Mouse (Mus musculus): ENCODE measurements around the gene Ciapin1. TPM values are rescaled to one million over a fixed set of nuclear protein-coding genes. Genes with fewer than 3 reads are reported as not detected.

The Ciapin1 gene
- polyA plus RNA-seq, 1 experiment from 2014 or later, result 72.2 TPM

DNA sequence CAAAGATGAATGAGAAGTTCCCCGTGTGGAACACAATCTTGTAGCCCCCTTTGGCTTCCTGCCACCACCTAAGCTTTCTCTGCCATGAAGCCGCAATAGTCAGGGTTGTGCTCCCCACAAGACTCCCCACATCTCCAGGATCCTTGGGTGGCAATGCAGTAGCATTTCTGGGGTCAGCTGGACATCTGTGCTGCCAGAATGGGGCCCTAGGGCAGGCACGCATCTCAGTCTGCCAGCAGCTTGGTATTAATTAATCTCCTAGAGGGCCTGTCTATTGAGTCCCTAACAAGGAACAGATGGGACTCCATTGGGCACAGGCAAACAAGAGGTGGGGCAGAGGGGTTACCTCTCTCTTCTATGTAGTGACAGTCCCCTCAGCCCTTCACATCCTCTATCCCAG is 34.0 kb upstream of the Ciapin1 start:
- 0 out of 2 replicates have a peak overlapping the region, but pooled peaks have one; percentile 3 for H3K4me3 ChIP-seq (ENCODE audit: low read depth, low read length)
- ATAC-seq (ENCODE audit: low read depth) (no peak), DNase-seq (ENCODE audit: low spot score) (no peak)
- peak overlapping the region; percentile 85 for H3K4me2 ChIP-seq (ENCODE audit: low read depth, low read length)
- WGBS, result 18% methylated on average over 3 of the region's 3 CpGs
- no peak overlapping the region for H3K27ac ChIP-seq (replicated peaks; ENCODE audit: low read depth, low read length)
- H3K4me1 ChIP-seq (ENCODE audit: control insufficient read depth, insufficient read depth, low read length), result peaks cover 30% of the 10 kb centered on the region
- H3K9me3 ChIP-seq (ENCODE audit: control insufficient read depth, low read length), result no peaks in the 10 kb centered on the region
- H3K36me3 ChIP-seq (ENCODE audit: control insufficient read depth, insufficient read depth, low read length), result 0 out of 2 replicates have a peak, but pooled peaks cover 3% of the 10 kb centered on the region
- H3K27me3 ChIP-seq (replicated peaks; ENCODE audit: control insufficient read depth, insufficient read depth, low read length), result peaks cover 7% of the 10 kb centered on the region; the same call in 1 of the 2 replicates
- peak overlapping the region; percentile 30 for H3K9ac ChIP-seq (ENCODE audit: low read depth, low read length)

DNA sequence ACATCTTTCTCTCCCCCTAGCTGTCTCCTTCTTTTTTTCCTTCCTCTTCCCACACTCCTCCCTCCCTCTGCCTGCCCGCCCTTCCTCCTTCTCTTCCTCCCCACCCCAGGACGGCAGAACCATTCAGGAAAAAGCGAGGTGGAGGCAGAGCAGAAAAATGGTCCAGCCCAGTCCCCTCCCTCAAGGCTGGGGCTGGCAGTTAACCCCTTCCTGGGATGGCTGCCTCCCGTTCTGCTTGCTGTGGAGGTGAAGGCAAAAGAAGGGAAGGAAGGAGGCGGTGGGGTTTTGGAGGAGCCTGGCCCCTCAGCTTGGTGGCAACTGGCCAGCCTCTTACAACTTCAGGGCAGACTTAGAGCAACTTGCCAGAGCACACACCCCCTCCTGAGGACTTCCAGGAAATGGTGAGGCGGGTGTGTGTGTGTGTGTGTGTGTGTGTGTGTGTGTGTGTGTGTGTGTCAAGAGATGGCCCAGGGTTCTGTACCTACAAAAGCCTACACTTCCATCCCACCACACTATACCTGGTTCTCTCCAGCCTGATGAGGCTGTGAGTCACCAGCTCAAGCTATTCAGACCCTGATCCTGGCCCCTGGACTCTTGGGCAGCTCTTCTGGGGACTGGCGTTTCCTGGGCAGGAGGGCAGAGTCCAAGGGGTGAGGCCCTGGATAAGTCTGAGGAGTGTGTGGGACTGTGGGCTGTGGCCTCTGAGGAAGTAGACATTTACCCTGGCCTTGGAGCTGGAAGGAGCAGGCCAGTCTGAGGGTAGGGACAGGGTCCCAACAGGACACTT is 33.1 kb upstream of the Ciapin1 start:
- DNase-seq (ENCODE audit: low spot score) (peak; percentile 92), ATAC-seq (ENCODE audit: low read depth) (peak; percentile 77)
- Histone ChIP-seq H3K36me3 (ENCODE audit: control insufficient read depth, insufficient read depth, low read length) (peaks cover 8% of the 10 kb centered on the region), H3K4me1 (ENCODE audit: control insufficient read depth, insufficient read depth, low read length) (peaks cover 30% of the 10 kb centered on the region), H3K27me3 (replicated peaks; ENCODE audit: control insufficient read depth, insufficient read depth, low read length) (peaks cover 7% of the 10 kb centered on the region; the same call in 1 of the 2 replicates), H3K4me3 (ENCODE audit: low read depth, low read length) (peak overlapping the region; percentile 54), H3K4me2 (ENCODE audit: low read depth, low read length) (peak overlapping the region; percentile 85), H3K9ac (ENCODE audit: low read depth, low read length) (peak overlapping the region; percentile 66), H3K27ac (replicated peaks; ENCODE audit: low read depth, low read length) (peak overlapping the region; percentile 49), H3K9me3 (ENCODE audit: control insufficient read depth, low read length) (no peaks in the 10 kb centered on the region)
- 2% methylated on average over 7 of the region's 7 CpGs for WGBS

DNA sequence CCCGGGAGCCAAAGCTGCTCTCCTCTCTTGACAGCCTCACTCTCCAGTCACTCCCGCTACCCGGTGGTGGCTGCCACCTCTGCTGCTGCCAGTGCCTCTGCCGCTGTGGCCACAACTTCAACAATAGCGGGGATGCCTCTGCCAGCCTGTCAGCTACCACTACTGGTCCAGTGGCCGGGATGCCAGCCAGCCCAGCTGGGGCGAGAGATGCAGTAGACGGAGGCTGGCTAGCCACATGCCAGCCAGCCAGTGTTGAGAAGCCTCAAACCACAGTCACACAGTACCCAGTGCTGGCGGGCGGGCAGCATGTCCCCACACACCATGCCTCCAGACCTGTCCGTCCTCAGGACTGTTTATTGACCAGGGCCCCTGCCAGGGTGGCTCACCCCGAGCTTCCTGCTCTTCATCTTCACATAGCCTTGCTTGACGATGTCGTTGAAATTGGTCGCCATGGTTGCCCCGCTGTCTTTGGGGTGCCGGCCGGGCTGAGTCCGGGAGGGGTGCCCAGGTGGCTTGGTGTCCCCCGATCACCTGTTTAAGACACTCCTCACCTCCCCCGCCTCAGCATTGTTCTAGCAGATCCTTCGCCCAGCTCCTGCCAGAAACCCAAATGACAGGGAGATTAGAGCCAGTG is 32.4 kb upstream of the Ciapin1 start:
- peaks cover 15% of the 10 kb centered on the region for H3K36me3 ChIP-seq (ENCODE audit: control insufficient read depth, insufficient read depth, low read length)
- H3K4me2 ChIP-seq (ENCODE audit: low read depth, low read length), result peak overlapping the region; percentile 85
- ATAC-seq (ENCODE audit: low read depth) (peak; percentile 31), DNase-seq (ENCODE audit: low spot score) (no peak)
- peak overlapping the region; percentile 66 for H3K9ac ChIP-seq (ENCODE audit: low read depth, low read length)
- peak overlapping the region; percentile 54 for H3K4me3 ChIP-seq (ENCODE audit: low read depth, low read length)
- H3K27me3 ChIP-seq (replicated peaks; ENCODE audit: control insufficient read depth, insufficient read depth, low read length), result peaks cover 7% of the 10 kb centered on the region; the same call in 1 of the 2 replicates
- 4% methylated on average over 19 of the region's 22 CpGs for WGBS
- no peak overlapping the region for H3K27ac ChIP-seq (replicated peaks; ENCODE audit: low read depth, low read length)
- H3K4me1 ChIP-seq (ENCODE audit: control insufficient read depth, insufficient read depth, low read length), result peaks cover 30% of the 10 kb centered on the region
- no peaks in the 10 kb centered on the region for H3K9me3 ChIP-seq (ENCODE audit: control insufficient read depth, low read length)

DNA sequence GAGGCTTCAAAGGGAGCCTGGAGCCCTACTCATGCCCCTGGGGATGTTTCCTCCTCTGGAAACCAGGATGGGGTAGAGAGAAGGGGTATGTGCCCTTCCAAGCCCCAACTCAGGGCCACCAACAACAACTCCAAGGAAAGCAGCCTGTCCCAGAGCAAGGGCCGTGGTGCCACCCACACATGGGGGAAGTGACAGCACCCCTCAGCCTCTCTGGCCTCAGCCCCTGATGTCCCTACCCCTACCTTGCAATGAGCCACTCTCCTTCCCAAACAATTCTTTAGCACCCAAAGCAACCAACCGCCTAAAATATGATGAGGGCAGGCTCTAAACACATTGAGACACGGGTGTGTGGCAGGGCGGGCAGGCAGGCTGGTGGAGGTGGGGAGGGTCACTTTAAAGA is 31.8 kb upstream of the Ciapin1 start:
- Histone ChIP-seq H3K36me3 (ENCODE audit: control insufficient read depth, insufficient read depth, low read length) (peaks cover 20% of the 10 kb centered on the region), H3K4me1 (ENCODE audit: control insufficient read depth, insufficient read depth, low read length) (peaks cover 24% of the 10 kb centered on the region), H3K9me3 (ENCODE audit: control insufficient read depth, low read length) (no peaks in the 10 kb centered on the region), H3K4me2 (ENCODE audit: low read depth, low read length) (peak overlapping the region; percentile 85), H3K27ac (replicated peaks; ENCODE audit: low read depth, low read length) (no peak overlapping the region), H3K4me3 (ENCODE audit: low read depth, low read length) (peak overlapping the region; percentile 54), H3K9ac (ENCODE audit: low read depth, low read length) (peak overlapping the region; percentile 66), H3K27me3 (replicated peaks; ENCODE audit: control insufficient read depth, insufficient read depth, low read length) (peaks cover 1% of the 10 kb centered on the region; the same call in 1 of the 2 replicates)
- DNase-seq (ENCODE audit: low spot score) (no peak), ATAC-seq (ENCODE audit: low read depth) (no peak)
- 22% methylated on average over 4 of the region's 4 CpGs for WGBS

DNA sequence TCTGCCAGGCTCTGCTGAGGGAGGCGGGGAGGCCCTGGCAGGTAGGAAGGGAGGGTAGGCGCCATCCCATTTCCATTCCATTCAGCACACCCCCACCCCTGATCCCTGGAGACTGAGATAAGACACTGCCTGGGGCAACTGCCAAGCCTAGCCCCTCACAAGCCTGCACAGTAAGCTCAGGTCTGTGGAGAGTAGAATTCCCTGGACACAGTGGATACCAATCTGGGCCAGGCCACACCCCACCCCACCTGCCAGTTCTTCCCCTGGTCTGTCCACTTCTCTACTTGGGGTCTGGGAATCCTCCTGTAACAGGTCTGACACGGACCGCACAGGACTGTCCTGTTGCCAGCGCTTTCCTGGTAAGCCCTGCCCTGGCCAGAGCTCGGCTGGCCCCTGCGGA is 31.0 kb upstream of the Ciapin1 start:
- 59% methylated on average over 7 of the region's 7 CpGs for WGBS
- ATAC-seq (ENCODE audit: low read depth) (no peak), DNase-seq (ENCODE audit: low spot score) (no peak)
- H3K4me2 ChIP-seq (ENCODE audit: low read depth, low read length), result peak overlapping the region; percentile 85; the same call in 1 of the 2 replicates
- H3K36me3 ChIP-seq (ENCODE audit: control insufficient read depth, insufficient read depth, low read length), result peaks cover 29% of the 10 kb centered on the region
- peaks cover 22% of the 10 kb centered on the region for H3K4me1 ChIP-seq (ENCODE audit: control insufficient read depth, insufficient read depth, low read length)
- no peaks in the 10 kb centered on the region for H3K27me3 ChIP-seq (replicated peaks; ENCODE audit: control insufficient read depth, insufficient read depth, low read length)
- H3K9ac ChIP-seq (ENCODE audit: low read depth, low read length), result 0 out of 2 replicates have a peak overlapping the region, but pooled peaks have one; percentile 14
- H3K27ac ChIP-seq (replicated peaks; ENCODE audit: low read depth, low read length), result no peak overlapping the region
- no peak overlapping the region for H3K4me3 ChIP-seq (ENCODE audit: low read depth, low read length)
- no peaks in the 10 kb centered on the region for H3K9me3 ChIP-seq (ENCODE audit: control insufficient read depth, low read length)

DNA sequence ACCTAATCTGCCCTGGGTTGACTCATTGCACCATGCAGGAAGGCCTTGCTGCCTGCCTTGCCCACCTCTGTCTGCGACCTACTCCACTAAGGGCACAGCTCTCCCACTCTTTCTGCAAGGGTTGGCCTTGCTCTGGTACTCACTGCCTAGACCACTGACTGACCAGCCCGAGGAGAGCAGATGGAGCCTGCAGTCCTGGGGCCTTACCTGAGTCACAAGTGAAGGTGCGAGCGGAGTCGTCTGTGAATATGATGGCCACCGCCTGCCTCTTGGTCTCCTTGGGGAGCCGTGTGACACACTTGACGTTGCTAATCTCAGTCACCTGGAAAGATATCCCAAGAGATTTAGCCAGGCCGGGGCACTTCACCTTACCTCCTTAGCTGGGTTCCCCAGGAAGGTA is 28.8 kb upstream of the Ciapin1 start:
- WGBS, result 85% methylated on average over 9 of the region's 9 CpGs
- Histone ChIP-seq H3K4me2 (ENCODE audit: low read depth, low read length) (no peak overlapping the region), H3K4me3 (ENCODE audit: low read depth, low read length) (no peak overlapping the region), H3K27me3 (replicated peaks; ENCODE audit: control insufficient read depth, insufficient read depth, low read length) (no peaks in the 10 kb centered on the region), H3K36me3 (ENCODE audit: control insufficient read depth, insufficient read depth, low read length) (peaks cover 50% of the 10 kb centered on the region), H3K9me3 (ENCODE audit: control insufficient read depth, low read length) (no peaks in the 10 kb centered on the region), H3K4me1 (ENCODE audit: control insufficient read depth, insufficient read depth, low read length) (peaks cover 12% of the 10 kb centered on the region), H3K27ac (replicated peaks; ENCODE audit: low read depth, low read length) (no peak overlapping the region), H3K9ac (ENCODE audit: low read depth, low read length) (no peak overlapping the region)
- DNase-seq (ENCODE audit: low spot score) (no peak), ATAC-seq (ENCODE audit: low read depth) (no peak)

DNA sequence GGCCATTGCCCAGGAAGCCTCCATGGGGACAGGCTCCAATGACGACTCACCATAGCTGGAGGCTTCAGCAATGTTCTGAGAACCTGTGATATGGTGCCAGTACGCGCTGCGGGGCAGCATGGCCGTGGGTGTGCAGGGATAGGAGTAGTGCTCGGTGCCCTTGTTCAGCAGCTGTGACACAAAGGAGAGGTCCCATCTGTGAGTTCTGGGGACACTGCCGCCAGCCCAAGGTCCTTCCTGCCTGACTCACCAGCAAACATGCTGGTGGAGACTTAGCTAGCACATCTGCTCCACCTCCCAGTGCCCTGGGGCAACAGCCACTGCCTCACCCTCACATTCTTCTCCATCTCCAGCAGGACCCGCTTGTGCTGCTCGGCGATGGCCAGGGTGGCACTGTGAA is 27.1 kb upstream of the Ciapin1 start:
- Histone ChIP-seq H3K9ac (ENCODE audit: low read depth, low read length) (no peak overlapping the region), H3K4me3 (ENCODE audit: low read depth, low read length) (no peak overlapping the region), H3K4me1 (ENCODE audit: control insufficient read depth, insufficient read depth, low read length) (0 out of 2 replicates have a peak, but pooled peaks cover 3% of the 10 kb centered on the region), H3K27me3 (replicated peaks; ENCODE audit: control insufficient read depth, insufficient read depth, low read length) (no peaks in the 10 kb centered on the region), H3K4me2 (ENCODE audit: low read depth, low read length) (no peak overlapping the region), H3K27ac (replicated peaks; ENCODE audit: low read depth, low read length) (no peak overlapping the region), H3K9me3 (ENCODE audit: control insufficient read depth, low read length) (no peaks in the 10 kb centered on the region), H3K36me3 (ENCODE audit: control insufficient read depth, insufficient read depth, low read length) (peaks cover 61% of the 10 kb centered on the region)
- no peak for DNase-seq (ENCODE audit: low spot score)
- WGBS, result 71% methylated on average over 10 of the region's 10 CpGs
- ATAC-seq (ENCODE audit: low read depth), result no peak

DNA sequence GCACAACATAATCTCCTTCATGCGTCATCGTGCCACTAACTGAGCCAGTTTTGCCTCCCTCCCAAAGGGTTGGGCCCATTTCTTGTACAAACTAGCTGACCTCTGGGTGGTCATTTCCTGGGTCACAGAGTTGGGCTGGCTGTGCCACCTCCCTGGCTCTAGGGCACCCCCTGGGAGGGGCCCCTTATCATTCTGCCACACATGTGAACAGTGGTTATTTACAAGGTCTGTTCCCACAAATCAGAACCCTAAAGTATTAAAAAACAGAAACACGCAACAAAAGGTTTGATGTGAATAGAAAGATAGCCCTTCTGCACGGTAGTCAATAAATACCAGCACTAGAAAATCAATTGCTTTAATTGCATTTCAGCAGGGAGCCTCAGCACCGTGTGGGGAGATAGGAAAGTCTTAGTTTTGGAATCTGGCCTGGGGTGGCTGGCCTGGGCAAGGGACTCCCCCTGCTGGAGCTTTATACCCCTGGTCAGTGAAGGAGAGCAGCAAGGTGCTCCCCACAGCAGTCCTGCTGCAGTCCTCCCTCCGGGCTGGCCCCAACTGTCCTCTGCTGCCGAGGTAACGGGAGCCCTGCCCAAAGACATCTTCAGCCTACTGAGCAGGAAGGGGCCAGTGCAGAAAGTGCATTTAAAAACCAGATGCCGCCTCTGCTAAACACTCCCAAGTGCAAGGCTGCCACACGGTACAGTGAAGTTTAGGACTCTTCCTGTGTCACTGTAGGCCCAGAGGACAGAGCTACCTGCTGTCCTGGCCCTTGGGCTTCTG is 25.9 kb upstream of the Ciapin1 start:
- no peak overlapping the region for H3K9ac ChIP-seq (ENCODE audit: low read depth, low read length)
- no peak for ATAC-seq (ENCODE audit: low read depth)
- peaks cover 65% of the 10 kb centered on the region for H3K36me3 ChIP-seq (ENCODE audit: control insufficient read depth, insufficient read depth, low read length)
- no peak overlapping the region for H3K4me2 ChIP-seq (ENCODE audit: low read depth, low read length)
- no peaks in the 10 kb centered on the region for H3K27me3 ChIP-seq (replicated peaks; ENCODE audit: control insufficient read depth, insufficient read depth, low read length)
- H3K4me1 ChIP-seq (ENCODE audit: control insufficient read depth, insufficient read depth, low read length), result no peaks in the 10 kb centered on the region
- H3K4me3 ChIP-seq (ENCODE audit: low read depth, low read length), result no peak overlapping the region
- H3K9me3 ChIP-seq (ENCODE audit: control insufficient read depth, low read length), result no peaks in the 10 kb centered on the region
- no peak for DNase-seq (ENCODE audit: low spot score)
- WGBS, result 76% methylated on average over 10 of the region's 10 CpGs
- no peak overlapping the region for H3K27ac ChIP-seq (replicated peaks; ENCODE audit: low read depth, low read length)

Data from embryonic facial prominence, embryonic 14.5 days (tissue).